8 mouse cellular contexts compared by ENCODE assay signal in genomic region chr2:179729002-179729401, GRCm38 (mm10).
DNase-seq lines count a peak whose midpoint lies in the region; ATAC-seq and TF ChIP-seq lines count a peak whose summit lies in the region.
"Had no signal": no experiment of that assay in that cellular context is flagged by ENCODE, and none has a peak within 500 bp of the region (broad histone marks: within the 10 kb centered on the region; RNA-seq: fewer than 3 reads in every experiment).

No protein-coding gene starts in this region.

- ATAC-seq in hindbrain, postnatal 0 days = no peak
- ATAC-seq in hindbrain, embryonic 16.5 days = no peak
- ATAC-seq in embryonic facial prominence, embryonic 11.5 days (replicated peaks; ENCODE audit: insufficient number of reproducible peaks, low FRiP score, low TSS enrichment, low read depth) = no peak

- H3K27me3 ChIP-seq in hindbrain, postnatal 0 days (ENCODE audit: insufficient read depth, low read length) = no peaks in the 10 kb centered on the region
- H3K27me3 ChIP-seq in hindbrain, embryonic 16.5 days (replicated peaks; ENCODE audit: control insufficient read depth, insufficient read depth, low read length) = no peaks in the 10 kb centered on the region
- H3K27me3 ChIP-seq in thymus, adult 2 months (ENCODE audit: control insufficient read depth, insufficient read depth, low read length) = no peaks in the 10 kb centered on the region
- no peaks in the 10 kb centered on the region for H3K27me3 ChIP-seq in embryonic facial prominence, embryonic 11.5 days (ENCODE audit: control insufficient read depth, insufficient read depth, low read length)

- DNase-seq in hindbrain, postnatal 0 days (ENCODE audit: low spot score) = peak; percentile 37
- peak; percentile 22 for DNase-seq in thymus, adult 2 months
- DNase-seq in thymus, adult 18-20 months = no peak
- DNase-seq in embryonic facial prominence, embryonic 11.5 days (ENCODE audit: low spot score) = peak; percentile 25
- no peak for DNase-seq in urinary bladder, postnatal 25 days (ENCODE audit: low spot score)
- DNase-seq in frontal cortex, postnatal 25 days (ENCODE audit: low spot score in 2 of 2) = no peak
- DNase-seq: adrenal gland, adult 2 months had no signal

- no peaks in the 10 kb centered on the region for H3K9me3 ChIP-seq in hindbrain, postnatal 0 days (ENCODE audit: low read length)
- H3K9me3 ChIP-seq in hindbrain, embryonic 16.5 days (ENCODE audit: control insufficient read depth, low read length) = no peaks in the 10 kb centered on the region
- H3K9me3 ChIP-seq in embryonic facial prominence, embryonic 11.5 days (replicated peaks; ENCODE audit: control insufficient read depth, low read length) = no peaks in the 10 kb centered on the region

- WGBS in hindbrain, postnatal 0 days = 54% methylated on average over 8 of the region's 8 CpGs
- WGBS in hindbrain, embryonic 16.5 days = 57% methylated on average over 8 of the region's 8 CpGs
- 62% methylated on average over 8 of the region's 8 CpGs for WGBS in thymus, adult 2 months
- 54% methylated on average over 8 of the region's 8 CpGs for WGBS in embryonic facial prominence, embryonic 11.5 days

- no peak overlapping the region for H3K4me3 ChIP-seq in hindbrain, postnatal 0 days (ENCODE audit: low read length)
- no peak overlapping the region for H3K4me3 ChIP-seq in hindbrain, embryonic 16.5 days (ENCODE audit: low read length)
- no peak overlapping the region for H3K4me3 ChIP-seq in thymus, adult 2 months (ENCODE audit: control insufficient read depth, insufficient read depth, low read length)
- H3K4me3 ChIP-seq in embryonic facial prominence, embryonic 11.5 days (ENCODE audit: low read depth, low read length) = no peak overlapping the region

- H3K9ac ChIP-seq in hindbrain, postnatal 0 days (replicated peaks; ENCODE audit: low read length) = no peak overlapping the region
- no peak overlapping the region for H3K9ac ChIP-seq in hindbrain, embryonic 16.5 days (ENCODE audit: low read depth, low read length)
- H3K9ac ChIP-seq in embryonic facial prominence, embryonic 11.5 days (replicated peaks; ENCODE audit: low read length) = no peak overlapping the region

- no peak overlapping the region for H3K27ac ChIP-seq in hindbrain, postnatal 0 days
- no peak overlapping the region for H3K27ac ChIP-seq in hindbrain, embryonic 16.5 days (ENCODE audit: low read depth, low read length)
- no peak overlapping the region for H3K27ac ChIP-seq in thymus, adult 2 months (ENCODE audit: control insufficient read depth, insufficient read depth, low read length)
- H3K27ac ChIP-seq in embryonic facial prominence, embryonic 11.5 days (replicated peaks; ENCODE audit: low read depth, low read length) = no peak overlapping the region

- H3K36me3 ChIP-seq in hindbrain, postnatal 0 days (ENCODE audit: insufficient read depth, low read length) = no peaks in the 10 kb centered on the region
- no peaks in the 10 kb centered on the region for H3K36me3 ChIP-seq in hindbrain, embryonic 16.5 days (ENCODE audit: control insufficient read depth, insufficient read depth, low read length)
- no peaks in the 10 kb centered on the region for H3K36me3 ChIP-seq in thymus, adult 2 months (ENCODE audit: control insufficient read depth, insufficient read depth, low read length)
- H3K36me3 ChIP-seq in embryonic facial prominence, embryonic 11.5 days (replicated peaks; ENCODE audit: control insufficient read depth, insufficient read depth, low read depth, low read length) = no peaks in the 10 kb centered on the region

- H3K4me1 ChIP-seq in hindbrain, postnatal 0 days (ENCODE audit: insufficient read depth, low read length) = peaks cover 7% of the 10 kb centered on the region; the same call in 1 of the 2 replicates
- H3K4me1 ChIP-seq in hindbrain, embryonic 16.5 days (ENCODE audit: control insufficient read depth, insufficient read depth, low read depth, low read length) = peaks cover 12% of the 10 kb centered on the region
- H3K4me1 ChIP-seq in thymus, adult 2 months (replicated peaks; ENCODE audit: control insufficient read depth, insufficient read depth, low read length) = no peaks in the 10 kb centered on the region
- peaks cover 2% of the 10 kb centered on the region; the same call in 1 of the 2 replicates for H3K4me1 ChIP-seq in embryonic facial prominence, embryonic 11.5 days (ENCODE audit: control insufficient read depth, insufficient read depth, low read length)

- no peak for TF ChIP-seq POLR2A in thymus, adult 2 months (IDR thresholded peaks at IDR 0.05; ENCODE audit: control insufficient read depth, extremely low read depth, insufficient read depth, low read length, poor library complexity)

- no peak overlapping the region for H3K4me2 ChIP-seq in hindbrain, postnatal 0 days (ENCODE audit: low read depth, low read length)
- H3K4me2 ChIP-seq in hindbrain, embryonic 16.5 days (ENCODE audit: low read length) = no peak overlapping the region
- no peak overlapping the region for H3K4me2 ChIP-seq in embryonic facial prominence, embryonic 11.5 days (ENCODE audit: low read depth, low read length)

- peak; percentile 70 for TF ChIP-seq CTCF in hindbrain, postnatal 0 days (IDR thresholded peaks at IDR 0.05; ENCODE audit: low read depth)
- peak; percentile 61; the same call in 1 of the 2 replicates for TF ChIP-seq CTCF in thymus, adult 2 months (IDR thresholded peaks at IDR 0.05; ENCODE audit: borderline replicate concordance, control insufficient read depth, extremely low read depth, insufficient read depth, low read length, poor library complexity)

Comparison
In these comparisons a context has a peak if more than half of its experiments do, and no peak if none do; other contexts are left out.
1. DNase-seq: peak in hindbrain, postnatal 0 days (single experiment), thymus, adult 2 months (single experiment) and embryonic facial prominence, embryonic 11.5 days (single experiment); none in thymus, adult 18-20 months (0 of 2), urinary bladder, postnatal 25 days (single experiment) and frontal cortex, postnatal 25 days (0 of 2).